Mouse (Mus musculus) gastrocnemius, postnatal 14 days (tissue): ENCODE data around the gene Olfr1438-ps1. TPM values are rescaled to one million over a fixed set of nuclear protein-coding genes. Genes with fewer than 3 reads are reported as not detected.
"Not testable (repeated sequence)": the region's sequence is repeated elsewhere in the genome, so short reads cannot be mapped to it uniquely, and the experiment has no call there.

Experiments
- DNase-seq: peaks from one replicate; pipeline ENCODE4 v3.0.0; 2021; ENCODE audit warnings: mixed read lengths
- intact Hi-C: fragments of 180-260 bp; cut with DNase I; formaldehyde crosslinking; loops from one replicate; pipeline ENCODE4 v1.15.1; 2025; ENCODE audit warnings: low total_unique reads
- long read RNA-seq, 2 experiments: library from polyadenylated mRNA; stranded (forward); transcript quantifications; one replicate each; pipeline ENCODE4 v2.0.0; 2021
- total RNA-seq, 2 experiments: library from RNA; stranded (reverse); gene quantifications; 2 replicates each; pipeline ENCODE4 v1.2.3; 2021

Gene Olfr1438-ps1
- total RNA-seq = not detected
- long read RNA-seq, experiment 1 = 0 reads
- long read RNA-seq, experiment 2 = 0 reads

DNA sequence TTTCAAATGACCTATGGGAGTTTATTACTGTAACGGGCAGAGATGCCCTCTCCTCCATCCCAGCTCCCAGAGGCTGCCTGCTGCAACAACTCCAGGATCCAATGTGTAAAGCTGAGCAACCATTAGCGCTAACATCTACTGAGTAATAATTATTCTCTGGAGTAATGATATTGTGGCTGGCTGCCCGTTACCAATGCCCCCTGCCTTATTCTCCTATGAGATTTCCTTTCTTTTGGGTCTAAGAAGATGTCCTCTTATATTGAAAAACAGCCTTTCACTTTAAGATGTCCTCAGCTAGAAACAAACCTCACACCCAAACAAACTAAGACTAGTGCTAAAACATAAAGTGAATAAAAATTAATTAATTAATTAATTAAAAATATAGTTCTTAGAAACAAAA lies at the start of gene Olfr1438-ps1:
TSS of gene Olfr1438-ps1 (minus strand) at position 101 of the 400 bp plus-strand sequence.
- intact Hi-C loops = no loop called here
- no peak for DNase-seq

DNA sequence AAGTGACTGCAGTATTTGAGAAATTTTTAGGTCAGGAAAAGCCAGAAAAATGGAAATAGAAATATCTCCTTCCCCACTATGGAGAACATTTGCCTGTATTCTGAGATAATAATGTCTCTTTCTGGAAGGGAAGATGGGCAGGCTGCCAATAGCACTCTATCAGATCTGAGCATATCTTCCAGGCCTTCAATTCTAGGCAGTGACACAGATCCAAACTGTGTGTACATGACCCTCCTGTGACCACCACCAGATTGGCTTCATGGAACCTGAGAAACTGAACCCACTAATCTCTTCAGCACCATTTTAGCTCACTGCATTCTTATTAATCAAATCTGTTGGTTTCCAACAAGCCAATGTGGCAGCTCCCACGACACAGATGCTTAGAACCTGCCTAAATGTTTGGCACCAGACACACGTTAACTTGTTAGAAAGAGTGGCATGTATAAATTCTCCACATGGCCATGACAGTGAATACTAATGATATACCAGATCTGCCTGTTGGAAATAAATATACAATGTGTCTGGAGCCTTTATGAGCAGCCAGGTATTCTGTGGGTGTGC lies 38.8 kb upstream of the Olfr1438-ps1 start:
- intact Hi-C loops = no loop called here

DNA sequence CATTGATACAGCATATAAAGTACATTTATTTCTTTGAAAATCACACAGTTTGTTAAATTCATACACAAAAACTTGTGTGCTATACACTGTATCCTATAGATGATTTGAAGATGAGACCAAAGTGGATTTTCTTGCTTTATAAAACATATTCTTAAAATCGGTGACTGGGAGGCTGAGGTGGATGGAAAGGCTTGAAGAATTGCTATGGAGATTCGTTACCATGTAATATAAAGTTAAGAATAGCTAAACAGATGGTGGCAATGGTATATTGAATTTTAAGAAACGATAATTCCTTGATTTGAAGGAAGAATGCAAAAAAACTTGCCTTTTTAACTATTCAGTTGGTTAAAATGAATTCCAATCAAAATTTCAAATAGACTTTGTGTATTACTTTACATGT lies 37.3 kb upstream of the Olfr1438-ps1 start:
- DNase-seq = no peak
- intact Hi-C loops = no loop called here

More for the DNA sequence above, 38.8 kb upstream of the Olfr1438-ps1 start:
- no peak for DNase-seq

DNA sequence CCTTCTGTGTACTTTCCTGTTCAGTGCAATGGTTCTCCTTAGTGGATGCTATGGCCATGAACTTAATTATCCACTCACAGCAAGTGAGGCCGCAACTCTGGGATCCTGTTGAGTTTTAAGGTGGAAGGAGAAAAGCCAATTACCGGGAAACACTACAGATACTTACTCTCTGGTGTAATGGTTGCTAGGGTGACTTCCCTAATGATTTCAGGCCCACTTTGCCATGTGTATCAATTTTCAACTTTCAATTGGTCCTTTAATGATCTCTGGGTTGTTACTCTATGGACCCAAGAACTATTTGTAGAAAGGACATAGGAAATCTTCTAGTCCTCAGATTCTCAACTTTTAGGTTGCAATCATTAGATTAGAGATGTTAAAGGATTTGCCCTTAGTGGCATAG lies 10.7 kb downstream of the Olfr1438-ps1 start, which contains the start of gene Olfr1437:
TSS of gene Olfr1437 (minus strand) at position 101 of the 400 bp plus-strand sequence.
- no peak for DNase-seq
- intact Hi-C loops = no loop called here

DNA sequence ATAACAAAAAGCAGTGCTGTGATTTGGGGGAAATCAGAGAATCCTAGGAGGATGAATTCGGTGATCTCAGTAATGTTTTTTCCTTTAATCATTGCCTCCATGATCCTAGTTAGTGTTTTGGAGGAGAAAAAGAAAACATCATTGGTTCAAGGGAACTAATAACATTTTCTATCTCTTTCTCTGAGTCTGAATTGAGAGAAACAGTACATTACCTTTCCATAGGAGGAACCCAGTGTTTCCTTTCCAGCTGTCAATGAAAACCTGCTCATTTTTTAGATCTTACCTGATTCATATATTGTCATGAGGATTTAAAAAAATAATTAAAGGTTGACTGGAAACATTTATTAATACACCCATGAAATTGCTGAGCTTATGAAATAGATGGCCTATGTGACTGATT lies 36.7 kb downstream of the Olfr1438-ps1 start, which contains the start of gene Olfr1436:
TSS of gene Olfr1436 (minus strand) at position 101 of the 400 bp plus-strand sequence.
- DNase-seq, intact Hi-C loops: not testable (repeated sequence)

DNA sequence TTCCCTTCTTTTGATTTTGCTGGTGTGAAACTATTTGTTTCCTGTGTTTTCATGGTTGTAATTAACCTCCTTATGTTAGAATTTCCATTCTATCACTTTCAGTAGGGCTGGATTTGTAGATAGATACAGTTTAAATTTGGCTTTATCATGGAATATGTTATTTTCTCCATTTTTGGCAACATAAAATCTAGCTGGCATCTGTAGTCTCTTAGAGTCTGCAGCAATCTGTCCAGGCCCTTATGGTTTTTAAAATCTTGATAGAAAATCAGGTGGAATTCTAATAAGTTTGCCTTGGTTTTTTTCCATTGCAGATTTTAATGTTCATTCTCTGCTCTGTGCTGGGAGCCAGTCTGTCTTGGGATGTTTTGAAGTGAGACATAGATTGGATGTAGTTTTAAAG lies 42.7 kb downstream of the Olfr1438-ps1 start:
- intact Hi-C loops = no loop called here
- DNase-seq = no peak

DNA sequence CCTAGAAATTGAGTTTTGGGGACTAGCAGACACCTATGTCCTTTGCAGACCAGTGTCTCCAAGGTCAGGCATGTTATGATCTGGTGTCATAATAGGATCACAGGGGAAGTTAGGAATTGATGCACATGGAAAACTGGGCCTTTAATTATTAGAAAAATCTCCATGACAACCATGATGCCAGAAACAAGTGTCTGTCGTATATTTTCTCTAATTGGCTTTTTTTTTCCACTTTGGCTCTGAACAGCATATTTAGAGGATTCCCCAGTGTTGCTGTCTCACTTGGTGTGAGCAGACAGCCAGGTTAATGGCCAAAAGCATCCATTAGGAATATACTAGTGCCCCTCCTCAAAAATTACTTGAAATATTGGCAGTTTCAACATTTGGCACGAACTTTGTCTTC lies 56.2 kb downstream of the Olfr1438-ps1 start, which contains the start of gene Olfr1434:
TSS of gene Olfr1434 (plus strand) at position 301 of the 400 bp plus-strand sequence.
- no peak for DNase-seq
- intact Hi-C loops = no loop called here

Other genes starting within 250 kb of the Olfr1438-ps1 start
- gene Olfr1426, start 243.9 kb downstream of the Olfr1438-ps1 start, total RNA-seq = not detected
- not detected for gene Olfr1427, start 232.6 kb downstream of the Olfr1438-ps1 start, total RNA-seq
- gene Olfr1428, start 220.0 kb downstream of the Olfr1438-ps1 start, total RNA-seq = not detected
- not detected for gene Olfr76, start 212.7 kb downstream of the Olfr1438-ps1 start, total RNA-seq
- not detected for gene Olfr1555-ps1, start 165.8 kb downstream of the Olfr1438-ps1 start, total RNA-seq
- not detected for gene Olfr1431, start 135.3 kb downstream of the Olfr1438-ps1 start, total RNA-seq
- not detected for gene Olfr1432, start 103.3 kb downstream of the Olfr1438-ps1 start, total RNA-seq
- gene Olfr262, start 94.3 kb downstream of the Olfr1438-ps1 start, total RNA-seq = not detected
- not detected for gene Olfr235, start 74.9 kb downstream of the Olfr1438-ps1 start, total RNA-seq
- gene Olfr1434, start 56.1 kb downstream of the Olfr1438-ps1 start, total RNA-seq = not detected
- gene Olfr1436, start 36.8 kb downstream of the Olfr1438-ps1 start, total RNA-seq = not detected
- not detected for gene Olfr1437, start 10.8 kb downstream of the Olfr1438-ps1 start, total RNA-seq
- gene Olfr1440, start 51.4 kb upstream of the Olfr1438-ps1 start, total RNA-seq = not detected
- gene Olfr1441, start 81.5 kb upstream of the Olfr1438-ps1 start, total RNA-seq = not detected
- gene Pfpl, start 92.0 kb upstream of the Olfr1438-ps1 start, total RNA-seq = not detected
- 1 to 10 TPM; 1.5 to 1.6 TPM for gene Mpeg1, start 124.9 kb upstream of the Olfr1438-ps1 start, total RNA-seq
- 10 to 100 TPM; 10.1 to 14.1 TPM for gene Dtx4, start 165.5 kb upstream of the Olfr1438-ps1 start, total RNA-seq
- gene Fam111a, start 209.8 kb upstream of the Olfr1438-ps1 start, total RNA-seq = 1 to 10 TPM; 3.9 to 5.5 TPM